In the genomic region with DNA sequence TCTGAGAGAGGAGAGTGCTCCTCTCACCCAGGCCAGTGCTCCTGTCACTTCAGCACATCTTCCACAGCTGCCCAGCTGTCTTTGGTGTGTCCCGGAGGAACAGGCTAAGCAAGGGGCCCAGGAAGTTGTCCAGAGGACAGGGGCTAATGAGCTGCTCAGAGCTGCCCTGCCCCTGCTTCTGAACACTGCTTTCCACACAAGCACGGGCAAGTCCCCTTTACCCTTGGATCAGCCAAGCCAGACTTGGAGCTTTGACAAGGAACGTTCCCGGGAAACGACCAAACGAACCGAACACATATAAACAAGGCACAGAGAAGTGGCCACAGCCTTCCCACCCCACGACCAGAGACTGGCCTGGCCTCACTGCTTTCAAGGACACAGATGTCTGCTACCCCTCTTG, we compare ENCODE assay signal across 16 mouse cellular contexts. TPM values are rescaled to one million over a fixed set of nuclear protein-coding genes. Genes with fewer than 3 reads are reported as not detected.
DNase-seq lines count a peak whose midpoint lies in the region; ATAC-seq and TF ChIP-seq lines count a peak whose summit lies in the region.
"Had no signal": no experiment of that assay in that cellular context is flagged by ENCODE, and none has a peak within 500 bp of the region (broad histone marks: within the 10 kb centered on the region; RNA-seq: fewer than 3 reads in every experiment).

No protein-coding gene starts in this region.

- no peak for TF ChIP-seq CTCF in liver, adult 2 months (IDR thresholded peaks at IDR 0.05; ENCODE audit: low read depth, low read length)
- TF ChIP-seq CTCF in intestine, postnatal 0 days (IDR thresholded peaks at IDR 0.05; ENCODE audit: low read depth), result no peak

- ATAC-seq in intestine, postnatal 0 days, result no peak

- peak; percentile 57 for DNase-seq in adrenal gland, postnatal 10 days
- DNase-seq in adrenal gland, postnatal 25 days, result no peak
- peak; percentile 65 for DNase-seq in liver, adult 2 months (ENCODE audit: extremely low read depth, low read depth, low spot score)
- DNase-seq in liver, result no peak
- peak; percentile 64 to 75 for DNase-seq in lung, postnatal 4 days
- no peak for DNase-seq in thymus, postnatal 4 days
- no peak for DNase-seq in right cerebral cortex, postnatal 25 days
- DNase-seq: cerebellum, adult 2 months; thymus, postnatal 14 days had no signal

- no peak overlapping the region for H3K27ac ChIP-seq in liver, adult 2 months (replicated peaks; ENCODE audit: insufficient read depth, low read depth, low read length)
- H3K27ac ChIP-seq in intestine, postnatal 0 days (ENCODE audit: low read depth, low read length), result peak overlapping the region; percentile 64
- H3K27ac ChIP-seq: hindbrain, embryonic 15.5 days; left cerebral cortex, adult 2 months had no signal

- H3K4me2 ChIP-seq in intestine, postnatal 0 days (replicated peaks; ENCODE audit: low read depth), result no peak overlapping the region
- H3K4me2 ChIP-seq: hindbrain, embryonic 15.5 days had no signal

- no peaks in the 10 kb centered on the region for H3K27me3 ChIP-seq in liver, adult 2 months (ENCODE audit: control insufficient read depth, insufficient read depth, low read length)
- H3K27me3 ChIP-seq in intestine, postnatal 0 days (replicated peaks; ENCODE audit: control insufficient read depth, insufficient read depth, low read length), result no peaks in the 10 kb centered on the region

- 0 out of 2 replicates have a peak overlapping the region, but pooled peaks have one; percentile 32 for H3K9ac ChIP-seq in liver, adult 2 months (ENCODE audit: low read depth, low read length)
- H3K9ac ChIP-seq in intestine, postnatal 0 days (ENCODE audit: low read depth, low read length), result no peak overlapping the region
- H3K9ac ChIP-seq: hindbrain, embryonic 15.5 days had no signal

- H3K9me3 ChIP-seq in intestine, postnatal 0 days (ENCODE audit: control insufficient read depth), result no peaks in the 10 kb centered on the region
- H3K9me3 ChIP-seq: hindbrain, embryonic 15.5 days; megakaryocyte, embryonic 14.5 days had no signal

- TF ChIP-seq POLR2A in liver, adult 2 months (IDR thresholded peaks at IDR 0.05; ENCODE audit: extremely low read depth, insufficient read depth, low read length), result no peak

- 33% methylated on average over 8 of the region's 8 CpGs for WGBS in liver, adult 2 months
- WGBS in intestine, postnatal 0 days, result 23% methylated on average over 8 of the region's 8 CpGs

- no peak overlapping the region for H3K4me3 ChIP-seq in liver, adult 2 months (ENCODE audit: insufficient read depth, low read depth, low read length)
- no peak overlapping the region for H3K4me3 ChIP-seq in intestine, postnatal 0 days (ENCODE audit: low read depth, low read length)
- H3K4me3 ChIP-seq: erythroblast, embryonic 14.5 days; hindbrain, embryonic 15.5 days; left cerebral cortex, adult 2 months; megakaryocyte, embryonic 14.5 days had no signal

- H3K36me3 ChIP-seq in liver, adult 2 months (ENCODE audit: control insufficient read depth, insufficient read depth, low read length), result no peaks in the 10 kb centered on the region
- no peaks in the 10 kb centered on the region for H3K36me3 ChIP-seq in intestine, postnatal 0 days (ENCODE audit: control insufficient read depth, insufficient read depth)
- H3K36me3 ChIP-seq: G1E; hindbrain, embryonic 15.5 days had no signal

- H3K79me2 ChIP-seq in liver, adult 2 months (ENCODE audit: control insufficient read depth, insufficient read depth, low read length), result no peaks in the 10 kb centered on the region

- H3K4me1 ChIP-seq in liver, adult 2 months (ENCODE audit: control insufficient read depth, insufficient read depth, low read length), result peaks cover 7% of the 10 kb centered on the region
- H3K4me1 ChIP-seq in intestine, postnatal 0 days (replicated peaks; ENCODE audit: control insufficient read depth, insufficient read depth, low read length), result peaks cover 24% of the 10 kb centered on the region

RNA-seq across cellular contexts. Expression of a gene that starts 5.1 kb away (rescaled TPM):
- total RNA-seq in adrenal gland, postnatal 10 days (2021), result 100 to 1,000 TPM; 168 to 190 TPM
- total RNA-seq in adrenal gland, postnatal 25 days (2021), result 247 and 250 TPM in 2 replicates
- total RNA-seq in liver, adult 2 months (2014; rRNA removed), result 21.0 and 28.6 TPM in 2 replicates
- 89.3 and 110 TPM in 2 replicates for polyA plus RNA-seq in liver, adult 2 months (2012; rRNA removed)
- polyA plus RNA-seq in intestine, postnatal 0 days (2015; fragmentation: Nextera tagmentation; extraction: Ambion mirVana), result 108 and 109 TPM in 2 replicates
- total RNA-seq: G1E had no signal

RNA-seq across cellular contexts. Expression of a gene that starts 23.6 kb away (rescaled TPM):
- 1 to 10 TPM in 1 of 2 experiments, under 1 TPM in 1; 0.84 to 1.2 TPM for total RNA-seq in adrenal gland, postnatal 10 days (2021)
- total RNA-seq in adrenal gland, postnatal 25 days (2021), result 1.6 and 1.9 TPM in 2 replicates
- total RNA-seq in liver, adult 2 months (2014; rRNA removed), result 3.0 and 6.7 TPM in 2 replicates
- polyA plus RNA-seq in liver, adult 2 months (2012; rRNA removed), result 16.5 and 24.8 TPM in 2 replicates
- polyA plus RNA-seq in intestine, postnatal 0 days (2015; fragmentation: Nextera tagmentation; extraction: Ambion mirVana), result 16.9 and 19.0 TPM in 2 replicates
- polyA plus RNA-seq: G1E had no signal

RNA-seq across cellular contexts. Expression of a gene that starts 30.4 kb away (rescaled TPM):
- total RNA-seq in adrenal gland, postnatal 10 days (2021), result 10 to 100 TPM; 64.5 to 70.3 TPM
- 78.7 and 91.8 TPM in 2 replicates for total RNA-seq in adrenal gland, postnatal 25 days (2021)
- total RNA-seq in liver, adult 2 months (2014; rRNA removed), result 55.9 and 57.1 TPM in 2 replicates
- polyA plus RNA-seq in liver, adult 2 months (2012; rRNA removed), result 102 and 106 TPM in 2 replicates
- polyA plus RNA-seq in intestine, postnatal 0 days (2015; fragmentation: Nextera tagmentation; extraction: Ambion mirVana), result 104 and 110 TPM in 2 replicates
- total RNA-seq: G1E had no signal
- polyA plus RNA-seq: G1E had no signal

RNA-seq across cellular contexts. Expression of a gene that starts 36.5 kb away (rescaled TPM):
- under 1 TPM; 0.69 to 0.82 TPM for total RNA-seq in adrenal gland, postnatal 10 days (2021)
- 0.30 and 0.38 TPM in 2 replicates for total RNA-seq in adrenal gland, postnatal 25 days (2021)
- 3.0 and 3.6 TPM in 2 replicates for total RNA-seq in liver, adult 2 months (2014; rRNA removed)
- polyA plus RNA-seq in liver, adult 2 months (2012; rRNA removed), result 5.0 and 5.9 TPM in 2 replicates
- 31.4 and 37.0 TPM in 2 replicates for polyA plus RNA-seq in intestine, postnatal 0 days (2015; fragmentation: Nextera tagmentation; extraction: Ambion mirVana)
- total RNA-seq: G1E; gastrocnemius, postnatal 36 days had no signal
- polyA plus RNA-seq: erythroblast, embryonic 14.5 days; G1E had no signal

RNA-seq across cellular contexts. Expression of a gene that starts 58.2 kb away (rescaled TPM):
- total RNA-seq in adrenal gland, postnatal 10 days (2021), result not detected
- not detected in 2 replicates for total RNA-seq in adrenal gland, postnatal 25 days (2021)
- not detected in 2 replicates for total RNA-seq in liver, adult 2 months (2014; rRNA removed)
- polyA plus RNA-seq in liver, adult 2 months (2012; rRNA removed), result 0.12 TPM in 1 of 2 replicates, not detected in the other
- polyA plus RNA-seq in intestine, postnatal 0 days (2015; fragmentation: Nextera tagmentation; extraction: Ambion mirVana), result not detected in 2 replicates
- total RNA-seq: G1E; gastrocnemius, postnatal 36 days; left cerebral cortex, adult 2 months had no signal
- polyA plus RNA-seq: cerebellum, adult 2 months; erythroblast, embryonic 14.5 days; G1E; hindbrain, embryonic 15.5 days had no signal

Comparison
In these comparisons a context has a peak if more than half of its experiments do, and no peak if none do; other contexts are left out.
1. DNase-seq: peak in adrenal gland, postnatal 10 days (single experiment), liver, adult 2 months (single experiment) and lung, postnatal 4 days (2 of 2); none in adrenal gland, postnatal 25 days (single experiment), liver (single experiment), thymus, postnatal 4 days (single experiment) and right cerebral cortex, postnatal 25 days (single experiment).